8 mouse cellular contexts compared by ENCODE assay signal in the genomic region with DNA sequence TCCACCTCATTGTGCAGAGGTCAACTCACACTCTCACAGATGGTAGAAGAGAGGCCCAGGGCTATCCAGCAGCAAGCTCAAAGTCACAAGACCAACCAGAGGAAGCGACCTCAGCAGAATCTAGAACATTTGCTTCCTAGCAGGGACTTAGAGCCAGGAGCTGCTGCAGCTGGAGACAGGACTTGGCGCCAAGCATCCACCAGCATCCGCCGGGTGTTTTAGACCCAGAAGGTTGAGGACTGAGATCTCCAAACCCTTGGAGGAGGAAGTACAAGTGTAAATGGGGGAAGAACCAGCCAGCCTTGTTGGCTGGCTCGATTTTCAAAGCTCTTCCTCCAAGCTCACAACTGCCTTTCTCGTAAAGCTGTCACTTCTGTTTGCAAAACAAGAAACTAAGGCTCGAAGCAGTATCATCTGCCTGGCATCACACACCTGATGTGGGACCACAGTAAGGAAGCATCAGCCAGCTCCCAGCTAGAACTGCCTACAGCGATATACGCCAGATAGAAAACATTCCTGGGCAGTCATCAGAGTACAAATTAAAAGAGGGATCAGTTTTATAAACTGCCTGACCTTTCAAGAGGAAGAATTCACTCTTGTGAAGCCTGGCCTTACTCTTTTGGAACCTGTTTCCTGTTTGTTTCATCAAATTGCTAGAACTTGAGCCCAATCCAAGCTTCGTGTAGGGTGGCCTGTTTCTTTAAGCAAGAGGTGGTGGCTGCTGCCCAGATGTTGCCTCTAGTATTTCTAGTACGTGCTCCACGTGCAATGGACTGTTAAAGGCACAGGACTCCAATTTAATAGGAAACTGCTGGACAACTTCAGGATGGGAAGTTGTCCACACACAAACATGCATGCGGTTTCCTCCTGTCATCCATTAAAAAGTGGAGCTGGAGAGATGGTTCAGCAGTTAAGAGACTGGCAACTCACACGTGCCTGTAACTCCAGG. TPM values are rescaled to one million over a fixed set of nuclear protein-coding genes. Genes with fewer than 3 reads are reported as not detected.
DNase-seq lines count a peak whose midpoint lies in the region; ATAC-seq lines count a peak whose summit lies in the region.

No protein-coding gene starts in this region.

- H3K27ac ChIP-seq in liver, embryonic 13.5 days = peak overlapping the region; percentile 36
- no peak overlapping the region for H3K27ac ChIP-seq in liver, embryonic 11.5 days (ENCODE audit: low read depth, low read length)
- peak overlapping the region; percentile 79 for H3K27ac ChIP-seq in kidney, embryonic 16.5 days (ENCODE audit: low read length)

- H3K36me3 ChIP-seq in liver, embryonic 13.5 days = peaks cover 7% of the 10 kb centered on the region
- H3K36me3 ChIP-seq in liver, embryonic 11.5 days (ENCODE audit: control insufficient read depth, insufficient read depth, low read length) = peaks cover 2% of the 10 kb centered on the region; the same call in 1 of the 2 replicates
- 0 out of 2 replicates have a peak, but pooled peaks cover under 1% of the 10 kb centered on the region for H3K36me3 ChIP-seq in kidney, embryonic 16.5 days (ENCODE audit: insufficient read depth, low read length)

- no peak for ATAC-seq in liver, embryonic 13.5 days (ENCODE audit: low read depth)
- ATAC-seq in liver, embryonic 11.5 days (replicated peaks; ENCODE audit: low FRiP score) = no peak
- ATAC-seq in kidney, embryonic 16.5 days (ENCODE audit: low FRiP score, low TSS enrichment) = no peak

- DNase-seq in liver, embryonic 13.5 days = no peak
- DNase-seq in liver, embryonic 11.5 days (ENCODE audit: low spot score) = no peak
- DNase-seq in gastrocnemius, adult 8-10 months (ENCODE audit: low spot score in 2 of 2) = peak; percentile 41 to 50
- peak; percentile 85 for DNase-seq in skeletal muscle tissue, adult 2 months (ENCODE audit: low read depth, low spot score)
- DNase-seq in cerebellum, adult 11 months = no peak
- DNase-seq in layer of hippocampus, adult 11-12 months (ENCODE audit: low spot score) = no peak
- DNase-seq in right cerebral cortex, postnatal 14 days = no peak

- no peak overlapping the region for H3K4me3 ChIP-seq in liver, embryonic 13.5 days (replicated peaks)
- H3K4me3 ChIP-seq in liver, embryonic 11.5 days (ENCODE audit: low read depth, low read length) = no peak overlapping the region
- no peak overlapping the region for H3K4me3 ChIP-seq in kidney, embryonic 16.5 days (ENCODE audit: low read length)

- H3K27me3 ChIP-seq in liver, embryonic 13.5 days = peaks cover 8% of the 10 kb centered on the region
- no peaks in the 10 kb centered on the region for H3K27me3 ChIP-seq in liver, embryonic 11.5 days (replicated peaks; ENCODE audit: control insufficient read depth, insufficient read depth, low read length)
- H3K27me3 ChIP-seq in kidney, embryonic 16.5 days (ENCODE audit: insufficient read depth, low read length) = no peaks in the 10 kb centered on the region

- no peaks in the 10 kb centered on the region for H3K9me3 ChIP-seq in liver, embryonic 13.5 days (replicated peaks)
- no peaks in the 10 kb centered on the region for H3K9me3 ChIP-seq in liver, embryonic 11.5 days (ENCODE audit: control insufficient read depth, low read length)
- H3K9me3 ChIP-seq in kidney, embryonic 16.5 days (ENCODE audit: low read length) = no peaks in the 10 kb centered on the region

- WGBS in liver, embryonic 13.5 days (ENCODE audit: insufficient replicate concordance) = 41% methylated on average over 14 of the region's 14 CpGs
- 54% methylated on average over 14 of the region's 14 CpGs for WGBS in liver, embryonic 11.5 days
- 34% methylated on average over 14 of the region's 14 CpGs for WGBS in kidney, embryonic 16.5 days

- no peak overlapping the region for H3K9ac ChIP-seq in liver, embryonic 13.5 days
- H3K9ac ChIP-seq in liver, embryonic 11.5 days (ENCODE audit: low read depth, low read length) = no peak overlapping the region
- H3K9ac ChIP-seq in kidney, embryonic 16.5 days (replicated peaks; ENCODE audit: low read length) = 0 out of 2 replicates have a peak overlapping the region, but pooled peaks have one; percentile 10

- no peak overlapping the region for H3K4me2 ChIP-seq in liver, embryonic 13.5 days
- no peak overlapping the region for H3K4me2 ChIP-seq in liver, embryonic 11.5 days
- no peak overlapping the region for H3K4me2 ChIP-seq in kidney, embryonic 16.5 days (replicated peaks; ENCODE audit: low read depth, low read length)

- peaks cover 78% of the 10 kb centered on the region for H3K4me1 ChIP-seq in liver, embryonic 13.5 days (replicated peaks)
- peaks cover 20% of the 10 kb centered on the region for H3K4me1 ChIP-seq in liver, embryonic 11.5 days (replicated peaks; ENCODE audit: control insufficient read depth, insufficient read depth, low read length)
- H3K4me1 ChIP-seq in kidney, embryonic 16.5 days (ENCODE audit: insufficient read depth, low read length) = peaks cover 56% of the 10 kb centered on the region

RNA-seq across cellular contexts. Expression of a gene that starts 1.9 kb away (rescaled TPM):
- 24.9 and 28.3 TPM in 2 replicates for polyA plus RNA-seq in liver, embryonic 13.5 days (2015; fragmentation: Nextera tagmentation; extraction: Ambion mirVana)
- polyA plus RNA-seq in liver, embryonic 11.5 days (2014; fragmentation: Nextera tagmentation; extraction: Ambion mirVana) = 32.6 and 33.9 TPM in 2 replicates
- 10 to 100 TPM; 14.7 to 17.0 (median 15.5) TPM for total RNA-seq in gastrocnemius, adult 8-10 months (2022)
- 58.6 and 61.5 TPM in 2 replicates for polyA plus RNA-seq in kidney, embryonic 16.5 days (2015; fragmentation: Nextera tagmentation; extraction: Ambion mirVana)

RNA-seq across cellular contexts. Expression of a gene that starts 2.3 kb away (rescaled TPM):
- polyA plus RNA-seq in liver, embryonic 13.5 days (2015; fragmentation: Nextera tagmentation; extraction: Ambion mirVana) = 6.8 and 7.1 TPM in 2 replicates
- polyA plus RNA-seq in liver, embryonic 11.5 days (2014; fragmentation: Nextera tagmentation; extraction: Ambion mirVana) = 18.6 and 19.2 TPM in 2 replicates
- total RNA-seq in gastrocnemius, adult 8-10 months (2022) = 10 to 100 TPM; 19.8 to 21.4 (median 20.5) TPM
- 10.4 and 13.9 TPM in 2 replicates for polyA plus RNA-seq in kidney, embryonic 16.5 days (2015; fragmentation: Nextera tagmentation; extraction: Ambion mirVana)

RNA-seq across cellular contexts. Expression of a gene that starts 33.9 kb away (rescaled TPM):
- polyA plus RNA-seq in liver, embryonic 13.5 days (2015; fragmentation: Nextera tagmentation; extraction: Ambion mirVana) = 17.7 and 21.0 TPM in 2 replicates
- polyA plus RNA-seq in liver, embryonic 11.5 days (2014; fragmentation: Nextera tagmentation; extraction: Ambion mirVana) = 36.0 and 37.6 TPM in 2 replicates
- total RNA-seq in gastrocnemius, adult 8-10 months (2022) = 100 to 1,000 TPM; 389 to 516 (median 444) TPM
- polyA plus RNA-seq in kidney, embryonic 16.5 days (2015; fragmentation: Nextera tagmentation; extraction: Ambion mirVana) = 45.4 and 47.1 TPM in 2 replicates

RNA-seq across cellular contexts. Expression of a gene that starts 47.2 kb away (rescaled TPM):
- 0.38 TPM in 1 of 2 replicates, not detected in the other for polyA plus RNA-seq in liver, embryonic 13.5 days (2015; fragmentation: Nextera tagmentation; extraction: Ambion mirVana)
- polyA plus RNA-seq in liver, embryonic 11.5 days (2014; fragmentation: Nextera tagmentation; extraction: Ambion mirVana) = 1.1 TPM in 1 of 2 replicates, not detected in the other
- total RNA-seq in gastrocnemius, adult 8-10 months (2022) = not detected
- polyA plus RNA-seq in kidney, embryonic 16.5 days (2015; fragmentation: Nextera tagmentation; extraction: Ambion mirVana) = 0.21 TPM in 1 of 2 replicates, not detected in the other

Comparison
In these comparisons a context has a peak if more than half of its experiments do, and no peak if none do; other contexts are left out.
1. DNase-seq: peak in gastrocnemius, adult 8-10 months (2 of 2) and skeletal muscle tissue, adult 2 months (single experiment); none in liver, embryonic 13.5 days (single experiment), liver, embryonic 11.5 days (single experiment), cerebellum, adult 11 months (single experiment), layer of hippocampus, adult 11-12 months (single experiment) and right cerebral cortex, postnatal 14 days (single experiment).